Mouse (Mus musculus): Measurements from ENCODE around the gene Nudt9.

The Nudt9 gene

DNA sequence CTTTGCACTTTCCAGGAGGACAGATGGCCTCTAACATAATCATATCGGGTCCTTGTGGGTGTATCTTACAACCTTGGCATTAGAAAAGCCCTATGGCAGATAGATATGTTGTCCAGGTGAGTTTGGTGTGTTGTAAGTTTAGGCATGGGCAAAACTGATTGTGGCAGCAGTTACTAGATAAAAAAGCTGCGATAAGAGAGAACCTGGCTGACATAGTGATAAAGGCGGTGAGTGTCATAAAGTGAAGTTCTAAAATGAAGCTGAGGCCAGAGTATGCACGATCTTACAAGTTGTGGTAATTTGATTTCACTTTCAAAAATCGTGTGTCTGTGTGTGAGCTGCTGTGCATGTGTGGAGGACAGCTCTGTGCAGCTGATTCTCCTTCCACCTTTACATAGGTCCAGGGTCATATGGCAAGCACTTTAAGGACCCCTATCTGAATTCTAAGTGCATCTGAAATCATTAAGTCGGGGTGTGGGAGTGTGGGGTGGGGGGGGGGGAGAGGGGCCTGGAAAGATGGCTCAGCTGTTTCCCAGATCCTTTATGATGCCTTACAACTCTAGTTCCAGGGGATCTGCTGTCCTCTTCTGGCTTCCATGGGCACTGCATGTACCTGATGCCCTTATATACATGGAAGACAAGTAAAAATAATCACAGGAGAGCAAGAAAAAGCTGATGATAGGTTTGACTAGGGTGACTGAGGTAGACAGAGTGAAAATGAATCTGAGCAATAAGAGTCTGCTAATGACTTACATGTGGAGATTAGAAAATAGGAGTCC lies 6.8 kb upstream of the Nudt9 start:
- peak; percentile 60 to 66 for DNase-seq

GRCm38 (mm10) chr5:104042906-104043305 lies 3.2 kb upstream of the Nudt9 start:
- no peak for DNase-seq

DNA sequence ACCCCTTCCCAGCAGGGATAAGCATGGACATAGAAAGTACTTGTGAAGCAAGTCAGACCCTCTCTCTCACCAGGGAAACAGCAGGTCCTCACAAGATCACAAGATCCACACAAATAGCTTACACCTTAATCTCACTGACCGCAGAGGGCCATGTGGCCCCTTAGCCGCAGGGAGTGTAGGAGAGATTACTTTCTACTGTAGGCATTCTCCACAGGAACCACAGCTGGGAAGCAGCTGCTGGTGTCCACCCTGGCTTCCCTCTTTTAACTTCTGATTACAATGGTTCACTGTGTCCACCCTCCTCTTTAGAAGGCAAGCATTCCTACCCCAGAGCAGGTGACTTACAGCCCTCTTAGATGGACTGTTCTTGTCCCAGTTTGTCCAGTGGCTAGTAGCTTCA lies 2.4 kb upstream of the Nudt9 start:
- no peak for DNase-seq

GRCm38 (mm10) chr5:104047200-104048105 lies 1.3 kb downstream of the Nudt9 start:
- DNase-seq: no peak

DNA sequence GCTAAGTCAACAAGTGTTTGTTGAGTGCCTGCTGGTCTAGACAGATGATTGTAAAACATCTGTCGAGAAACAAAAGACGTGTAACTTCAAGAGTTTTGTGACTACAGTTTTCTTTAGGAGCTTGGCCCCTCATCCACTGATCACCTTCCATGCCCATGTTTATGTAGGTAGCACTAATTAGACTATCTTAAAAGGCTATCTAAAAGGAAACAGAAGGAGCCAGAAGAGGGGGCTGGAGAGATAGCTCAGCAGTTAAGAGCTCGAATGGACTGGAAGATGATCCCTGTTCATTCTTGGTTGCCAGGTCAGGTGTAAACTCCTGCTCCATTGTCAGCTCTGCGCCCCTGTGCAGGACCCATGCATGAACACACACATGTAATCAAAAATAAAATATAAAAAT lies 2.0 kb downstream of the Nudt9 start:
- no peak for DNase-seq

- DNase-seq: peak in 1 of 2 experiments; percentile 55
Measured at GRCm38 (mm10) chr5:104052956-104053355, 6.8 kb downstream of the Nudt9 start.

GRCm38 (mm10) chr5:104054938-104055337 lies 8.8 kb downstream of the Nudt9 start:
- no peak for DNase-seq

DNA sequence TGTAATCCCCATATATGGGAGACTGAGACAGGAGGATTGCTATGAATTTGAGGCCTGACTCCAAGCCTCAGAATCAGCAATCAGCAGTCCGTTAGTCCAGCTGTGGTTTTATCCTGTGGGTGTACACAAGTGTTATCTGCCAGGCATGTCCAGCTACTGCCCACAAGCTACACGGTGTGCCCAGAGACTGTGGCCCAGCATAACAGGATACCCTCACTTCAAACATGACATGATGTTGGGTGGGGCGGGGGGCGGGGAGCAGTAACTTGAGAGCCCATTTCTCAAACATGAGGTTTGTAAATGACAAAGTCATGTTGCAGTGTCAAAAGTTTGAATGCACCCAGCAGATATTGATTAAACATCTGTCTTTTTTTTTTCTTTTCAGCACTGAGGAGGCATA lies 9.7 kb downstream of the Nudt9 start:
- no peak for DNase-seq

GRCm38 (mm10) chr5:104056295-104056694 lies 10.2 kb downstream of the Nudt9 start:
- no peak for DNase-seq

DNA sequence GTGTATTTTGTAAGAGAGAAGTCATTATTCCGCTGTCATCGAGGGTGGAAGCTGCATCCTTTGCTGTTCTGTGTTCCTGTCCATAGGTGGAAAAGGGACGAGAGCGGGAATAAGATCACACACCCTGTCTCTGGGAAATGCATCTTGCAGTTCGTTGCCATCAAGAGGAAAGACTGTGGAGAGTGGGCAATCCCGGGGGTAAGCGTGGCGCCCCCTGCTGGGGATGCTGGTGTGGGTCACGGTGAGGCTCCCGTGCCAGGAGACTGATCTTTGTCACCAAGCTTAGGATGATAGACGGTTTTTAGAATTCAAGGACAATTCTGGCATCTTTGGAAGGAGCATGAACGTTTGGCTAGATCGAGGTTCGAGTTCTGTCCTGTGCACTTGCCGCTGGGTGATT lies 11.9 kb downstream of the Nudt9 start:
- DNase-seq: peak; percentile 42 to 63

DNA sequence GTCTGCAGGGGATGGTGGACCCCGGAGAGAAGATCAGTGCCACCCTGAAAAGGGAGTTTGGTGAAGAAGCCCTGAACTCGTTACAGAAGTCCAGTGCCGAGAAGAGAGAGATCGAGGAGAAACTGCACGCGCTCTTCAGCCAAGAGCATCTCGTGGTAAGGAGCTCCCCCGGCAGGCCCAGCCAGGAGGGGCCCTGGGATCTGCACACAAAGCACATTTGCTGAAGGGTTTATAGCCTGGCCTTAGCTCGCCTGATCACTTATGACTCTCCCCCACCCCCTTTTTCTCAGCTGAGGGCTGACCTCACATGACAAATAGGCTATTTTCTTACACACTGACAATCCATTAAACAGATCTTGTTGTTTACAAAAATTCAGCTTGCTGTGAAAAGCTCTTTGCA lies 13.5 kb downstream of the Nudt9 start:
- no peak for DNase-seq

- DNase-seq: no peak
Measured at GRCm38 (mm10) chr5:104060429-104060828, 14.3 kb downstream of the Nudt9 start.

- DNase-seq: no peak
Measured at GRCm38 (mm10) chr5:104061936-104062772, 16.0 kb downstream of the Nudt9 start.

GRCm38 (mm10) chr5:104062773-104063551 lies 16.9 kb downstream of the Nudt9 start:
- DNase-seq: no peak

- DNase-seq: peak in 1 of 2 experiments; percentile 38
Measured at GRCm38 (mm10) chr5:104068751-104069150, 22.6 kb downstream of the Nudt9 start.

DNA sequence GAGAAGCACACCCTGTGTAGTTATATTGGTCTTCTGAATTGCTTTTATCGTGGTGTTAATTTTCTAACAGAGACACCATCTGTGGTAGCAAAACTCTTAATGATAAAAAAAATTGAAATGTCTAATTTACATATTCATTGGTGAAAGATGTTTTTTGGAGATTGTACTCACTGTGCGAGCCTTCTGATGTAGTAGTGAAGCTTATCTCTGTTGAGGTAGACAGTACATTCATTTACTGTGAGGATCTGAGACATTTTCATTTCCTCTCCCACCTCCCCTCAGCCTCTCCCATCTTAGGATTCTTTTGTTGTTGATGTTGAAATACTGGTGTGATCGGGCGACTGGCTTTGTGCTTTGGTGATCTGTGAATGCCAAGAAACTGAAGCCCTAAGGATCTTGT lies 24.9 kb downstream of the Nudt9 start:
- DNase-seq: no peak

- DNase-seq: no peak
Measured at GRCm38 (mm10) chr5:104072272-104072886, 26.3 kb downstream of the Nudt9 start.

GRCm38 (mm10) chr5:104073602-104074001 lies 27.5 kb downstream of the Nudt9 start:
- DNase-seq: peak in 1 of 2 experiments; percentile 20

DNA sequence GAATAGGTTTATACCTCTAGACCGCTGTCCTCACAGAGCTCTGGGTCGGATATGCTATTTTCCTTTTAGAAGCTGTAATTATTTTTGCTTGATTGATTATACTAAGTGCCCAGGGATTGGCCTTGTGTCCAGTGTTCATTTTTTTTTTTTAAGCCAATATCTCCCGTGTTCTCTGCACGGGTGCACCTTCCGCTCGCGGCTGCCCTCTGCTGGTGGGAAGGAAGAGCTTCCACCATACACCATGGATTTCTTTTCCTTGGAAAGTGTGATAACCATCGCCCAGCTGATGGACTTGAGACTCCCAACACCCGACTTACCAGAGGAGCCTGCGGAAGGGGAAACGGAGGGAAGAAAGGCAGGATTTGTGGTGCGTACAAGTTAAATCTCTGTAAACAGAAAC lies 28.3 kb downstream of the Nudt9 start:
- DNase-seq: peak; percentile 83 to 89

DNA sequence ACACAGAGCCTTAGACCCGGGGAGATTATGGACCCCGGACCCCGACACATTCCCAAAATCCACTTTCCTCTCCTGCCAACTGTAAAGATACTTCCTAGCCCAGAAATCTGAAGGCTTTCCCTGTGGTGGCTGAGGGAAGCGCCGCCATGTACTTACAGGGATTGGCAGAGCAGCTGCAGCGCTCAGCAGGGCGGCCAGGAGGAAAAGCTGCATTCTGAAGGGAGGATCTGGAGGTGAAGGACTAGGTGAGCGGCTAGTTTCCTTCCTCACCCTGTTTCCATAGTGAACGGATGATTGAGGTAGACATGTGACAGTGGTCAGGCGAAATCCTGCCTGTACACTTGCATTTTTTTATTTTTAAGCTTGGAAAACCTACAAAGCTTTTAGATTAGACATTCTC lies 30.3 kb downstream of the Nudt9 start:
- DNase-seq: peak; percentile 61 to 65

DNA sequence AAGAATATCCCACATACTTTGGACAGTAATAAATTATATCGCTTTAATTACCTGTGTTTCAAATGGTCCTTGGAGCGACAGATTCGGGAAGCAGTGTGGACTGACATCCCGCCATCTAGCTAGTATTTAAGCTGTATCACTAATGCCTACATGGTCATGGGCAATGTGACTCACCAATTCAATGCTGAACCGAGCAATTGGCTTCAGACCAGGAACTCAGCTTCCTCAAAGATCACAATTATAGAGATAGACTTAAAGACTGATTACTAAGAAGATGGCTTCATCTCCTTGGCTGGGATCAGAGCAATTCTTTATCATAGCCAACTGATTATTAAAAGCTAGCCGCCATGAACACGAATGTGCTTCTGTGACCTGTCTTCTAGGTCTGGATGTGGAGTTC lies 31.4 kb downstream of the Nudt9 start, which contains the start of gene Gm17660:
Gm17660 (minus strand) TSS at position 101 of the 400 bp plus-strand sequence.
- no peak for DNase-seq

- no peak for DNase-seq
Measured at GRCm38 (mm10) chr5:104080736-104081135, 34.6 kb downstream of the Nudt9 start.
